Mouse (Mus musculus): ENCODE measurements around the gene Samd4.

- no peak for TF ChIP-seq CTCF (IDR thresholded peaks at IDR 0.05; ENCODE audit: low read depth, low read length)
- TF ChIP-seq POLR2A (IDR thresholded peaks at IDR 0.05; ENCODE audit: borderline replicate concordance, low read depth, low read length): no peak
Measured at GRCm38 (mm10) chr14:47091908-47092307, 209.3 kb downstream of the Samd4 start.

All from bone marrow macrophage, adult 2 months (primary cell).